Mouse (Mus musculus): ENCODE results near the gene Pfdn5.

Pfdn5 gene

DNA sequence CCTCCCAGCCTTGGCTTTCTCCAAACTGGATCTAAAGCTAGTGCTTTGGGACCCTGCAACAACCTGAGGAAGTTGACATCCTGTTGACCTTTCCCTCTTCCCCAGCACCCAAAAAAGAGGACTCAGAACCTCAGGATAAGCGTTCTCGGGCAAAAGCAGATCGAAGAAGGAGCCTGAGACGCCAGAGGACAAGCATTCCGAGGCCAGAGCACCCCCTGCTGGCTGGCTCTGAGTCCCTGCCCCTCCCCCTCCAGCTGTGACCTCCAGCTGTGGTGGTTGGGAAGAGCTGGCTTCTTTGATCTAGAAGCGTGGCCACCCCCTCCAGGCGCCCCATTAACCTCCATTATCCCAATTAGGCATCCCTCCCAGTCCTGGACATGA, 51.2 kb downstream of the Pfdn5 start:
- DNase-seq = peak; percentile 99

DNA sequence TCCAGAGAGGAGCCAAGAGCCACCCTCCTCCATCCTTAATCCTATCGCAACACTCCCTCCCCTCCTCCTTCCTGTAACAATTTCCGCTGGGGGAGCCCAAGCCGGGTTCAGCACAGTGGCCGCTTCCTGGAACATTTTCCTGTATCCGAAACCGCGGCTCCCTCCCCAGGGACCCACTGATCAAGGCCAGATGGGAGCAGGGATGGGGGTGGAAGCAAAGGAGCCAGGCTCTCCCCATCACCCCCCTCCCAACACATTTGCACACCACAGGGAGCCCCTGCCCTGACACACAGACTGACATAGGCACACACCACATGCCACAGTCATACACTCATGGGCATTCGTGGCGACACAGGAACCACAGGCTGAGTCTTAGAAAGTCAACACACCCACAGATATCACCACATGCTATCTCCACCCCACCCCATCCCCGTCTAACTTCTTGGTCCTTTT, 51.9 kb downstream of the Pfdn5 start:
- DNase-seq = peak; percentile 99

All from heart, adult 11 months (tissue).